Mouse (Mus musculus) liver, embryonic 11.5 days (tissue): ENCODE data around the gene Icam5. TPM values are rescaled to one million over a fixed set of nuclear protein-coding genes. Genes with fewer than 3 reads are reported as not detected.

Experiments
- ATAC-seq: fragments of 200-750 bp; cut with Nextera tagmentation; replicated peaks from 2 replicates; pipeline ENCODE4 v1.8.0; 2017; ENCODE audit warnings: moderate number of reproducible peaks, mild to moderate bottlenecking, moderate TSS enrichment, moderate library complexity; ENCODE audit not compliant: low FRiP score
- DNase-seq: peaks from one replicate; pipeline ENCODE4 v3.0.0-alpha.2; 2017; ENCODE audit warnings: low spot score
- H3K27ac ChIP-seq: fragments of 300-500 bp; sonication (generic); 2 replicates; pipeline ENCODE4 v1.5.1; 2014; ENCODE audit warnings: mild to moderate bottlenecking, low read depth, low read length, control low read depth
- H3K27me3 ChIP-seq: fragments of 300-500 bp; sonication (generic); replicated peaks from 2 replicates; pipeline ENCODE4 v1.6.1; 2014; ENCODE audit warnings: low read length, mixed read lengths; ENCODE audit not compliant: control insufficient read depth, insufficient read depth
- H3K36me3 ChIP-seq: fragments of 300-500 bp; sonication (generic); 2 replicates; pipeline ENCODE4 v1.6.1; 2014; ENCODE audit warnings: mild to moderate bottlenecking, low read length, moderate library complexity, mixed read lengths; ENCODE audit not compliant: control insufficient read depth, insufficient read depth
- H3K4me1 ChIP-seq: fragments of 300-500 bp; sonication (generic); replicated peaks from 2 replicates; pipeline ENCODE4 v1.6.1; 2014; ENCODE audit warnings: low read length, mixed read lengths; ENCODE audit not compliant: control insufficient read depth, insufficient read depth
- H3K4me2 ChIP-seq: fragments of 300-500 bp; sonication (generic); 2 replicates; pipeline ENCODE4 v1.6.1; 2014; ENCODE audit warnings: mild to moderate bottlenecking, control low read depth, moderate library complexity
- H3K4me3 ChIP-seq: fragments of 300-500 bp; sonication (generic); 2 replicates; pipeline ENCODE4 v1.5.1; 2014; ENCODE audit warnings: low read depth, low read length, control low read depth
- H3K9ac ChIP-seq: fragments of 300-500 bp; sonication (generic); 2 replicates; pipeline ENCODE4 v1.6.1; 2014; ENCODE audit warnings: low read depth, low read length, control low read depth
- H3K9me3 ChIP-seq: fragments of 300-500 bp; sonication (generic); 2 replicates; pipeline ENCODE4 v1.6.1; 2016; ENCODE audit warnings: low read length, inconsistent platforms, mixed read lengths; ENCODE audit not compliant: control insufficient read depth
- WGBS: fragments of 180-500 bp; shearing (Covaris S2); extraction: QIAGEN DNeasy Blood & Tissue Kit; methylation state at CpG from one replicate; pipeline ENCODE4 v1.1.7; 2014; 5-methylcytosine and 5-hydroxymethylcytosine counted together
- polyA plus RNA-seq: library from polyadenylated mRNA; unstranded; fragments of >200 nt; fragmentation: Nextera tagmentation; extraction: Ambion mirVana; gene quantifications from 2 replicates; pipeline ENCODE4 v1.2.1, GENCODE M21; 2014

The Icam5 gene
- polyA plus RNA-seq = 0.37 and 0.44 TPM in 2 replicates

- DNase-seq (no peak), ATAC-seq (no peak)
- Histone ChIP-seq H3K4me1 (peaks cover 45% of the 10 kb centered on the region), H3K9me3 (no peaks in the 10 kb centered on the region), H3K4me3 (peak within 1 kb of the TSS; percentile 65), H3K27me3 (peaks cover 53% of the 10 kb centered on the region), H3K27ac (peak within 1 kb of the TSS; percentile 77), H3K9ac (peak within 1 kb of the TSS; percentile 48), H3K36me3 (no peaks in the 10 kb centered on the region), H3K4me2 (peak within 1 kb of the TSS; percentile 100)
- WGBS = under 1% methylated on average over 35 of the region's 35 CpGs
Measured at GRCm38 (mm10) chr9:21031896-21032351, at the start of gene Icam5. TSS of gene Icam5 (plus strand) at chr9:21032073.

DNA sequence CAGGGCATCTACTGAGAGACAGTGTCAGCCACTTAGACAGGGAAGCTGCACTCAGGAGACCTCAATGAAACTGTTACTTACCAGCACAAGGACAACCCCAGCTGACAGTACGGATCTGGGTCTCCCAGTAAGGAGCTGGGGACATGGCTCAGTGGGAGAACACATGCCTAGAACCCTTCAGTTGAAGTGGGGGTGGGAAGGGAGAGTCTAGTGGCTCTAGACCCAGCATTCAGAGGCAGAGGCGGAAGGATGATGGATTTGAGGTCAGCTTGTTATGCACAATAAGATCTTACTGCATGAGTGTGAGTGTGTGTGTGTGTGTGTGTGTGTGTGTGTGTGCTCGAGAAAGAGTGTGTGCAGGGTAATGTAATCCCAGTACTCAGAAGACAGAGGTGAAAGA, 49.7 kb upstream of the Icam5 start:
- Histone ChIP-seq H3K27me3 (no peaks in the 10 kb centered on the region), H3K27ac (no peak overlapping the region), H3K4me2 (no peak overlapping the region), H3K4me3 (no peak overlapping the region), H3K9ac (no peak overlapping the region), H3K4me1 (peaks cover 8% of the 10 kb centered on the region), H3K9me3 (no peaks in the 10 kb centered on the region; the same call in 1 of the 2 replicates), H3K36me3 (no peaks in the 10 kb centered on the region)
- no peak for DNase-seq
- no peak for ATAC-seq
- WGBS = 78% methylated on average over 3 of the region's 3 CpGs

GRCm38 (mm10) chr9:20983169-20983568, 48.7 kb upstream of the Icam5 start:
- H3K27me3 ChIP-seq = no peaks in the 10 kb centered on the region
- WGBS = 29% methylated on average over 5 of the region's 5 CpGs
- H3K9me3 ChIP-seq = no peaks in the 10 kb centered on the region; the same call in 1 of the 2 replicates
- no peak overlapping the region for H3K4me3 ChIP-seq
- H3K27ac ChIP-seq = no peak overlapping the region
- H3K4me2 ChIP-seq = no peak overlapping the region
- ATAC-seq (no peak), DNase-seq (no peak)
- no peak overlapping the region; the same call in 1 of the 2 replicates for H3K9ac ChIP-seq
- peaks cover 8% of the 10 kb centered on the region for H3K4me1 ChIP-seq
- no peaks in the 10 kb centered on the region for H3K36me3 ChIP-seq

GRCm38 (mm10) chr9:20986952-20987686, 44.8 kb upstream of the Icam5 start:
- no peak overlapping the region for H3K9ac ChIP-seq
- no peak overlapping the region for H3K4me2 ChIP-seq
- peaks cover 6% of the 10 kb centered on the region for H3K4me1 ChIP-seq
- no peaks in the 10 kb centered on the region for H3K36me3 ChIP-seq
- H3K27me3 ChIP-seq = no peaks in the 10 kb centered on the region
- H3K9me3 ChIP-seq = no peaks in the 10 kb centered on the region; the same call in 1 of the 2 replicates
- ATAC-seq (no peak), DNase-seq (no peak)
- H3K4me3 ChIP-seq = no peak overlapping the region
- no peak overlapping the region for H3K27ac ChIP-seq
- 63% methylated on average over 15 of the region's 15 CpGs for WGBS

DNA sequence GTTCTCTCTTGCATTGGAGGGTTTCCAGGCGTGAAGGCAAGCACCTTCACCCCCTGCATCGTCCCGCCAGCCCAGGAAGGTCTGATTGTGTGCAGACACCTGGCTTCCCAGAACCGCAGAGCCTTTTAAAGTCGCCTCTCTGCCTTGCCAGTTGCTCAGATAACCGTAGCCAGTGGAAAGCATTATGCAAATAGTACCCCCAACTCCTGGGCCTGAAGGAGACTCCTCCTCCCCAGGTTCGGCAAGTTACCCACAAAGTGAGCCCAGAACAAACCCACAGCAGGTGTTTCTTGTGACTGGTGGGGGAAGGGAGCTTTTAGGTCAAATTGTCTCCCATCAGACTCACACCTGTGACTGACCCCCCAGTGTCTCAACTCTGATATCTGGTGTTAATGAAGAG, 43.9 kb upstream of the Icam5 start:
- no peak overlapping the region for H3K4me2 ChIP-seq
- H3K9ac ChIP-seq = no peak overlapping the region
- H3K9me3 ChIP-seq = no peaks in the 10 kb centered on the region; the same call in 1 of the 2 replicates
- H3K4me1 ChIP-seq = peaks cover 6% of the 10 kb centered on the region
- H3K27ac ChIP-seq = no peak overlapping the region
- H3K4me3 ChIP-seq = no peak overlapping the region
- 24% methylated on average over 7 of the region's 7 CpGs for WGBS
- no peaks in the 10 kb centered on the region for H3K36me3 ChIP-seq
- ATAC-seq (no peak), DNase-seq (no peak)
- H3K27me3 ChIP-seq = no peaks in the 10 kb centered on the region

- no peaks in the 10 kb centered on the region for H3K36me3 ChIP-seq
- no peaks in the 10 kb centered on the region; the same call in 1 of the 2 replicates for H3K9me3 ChIP-seq
- no peak for DNase-seq
- peak overlapping the region; percentile 42; the same call in 1 of the 2 replicates for H3K4me2 ChIP-seq
- no peak for ATAC-seq
- H3K9ac ChIP-seq = no peak overlapping the region
- no peak overlapping the region for H3K27ac ChIP-seq
- no peaks in the 10 kb centered on the region for H3K27me3 ChIP-seq
- no peaks in the 10 kb centered on the region; the same call in none of the 2 replicates for H3K4me1 ChIP-seq
- WGBS = 15% methylated on average over 10 of the region's 10 CpGs
- 0 out of 2 replicates have a peak overlapping the region, but pooled peaks have one; percentile 0 for H3K4me3 ChIP-seq
Measured at GRCm38 (mm10) chr9:20990861-20991260, 41.0 kb upstream of the Icam5 start.

GRCm38 (mm10) chr9:20991587-20991986, 40.3 kb upstream of the Icam5 start:
- no peaks in the 10 kb centered on the region; the same call in none of the 2 replicates for H3K4me1 ChIP-seq
- H3K27me3 ChIP-seq = no peaks in the 10 kb centered on the region
- H3K9me3 ChIP-seq = no peaks in the 10 kb centered on the region
- 79% methylated on average over 4 of the region's 4 CpGs for WGBS
- DNase-seq (no peak), ATAC-seq (no peak)
- H3K36me3 ChIP-seq = no peaks in the 10 kb centered on the region
- H3K27ac ChIP-seq = no peak overlapping the region
- no peak overlapping the region for H3K9ac ChIP-seq
- H3K4me3 ChIP-seq = no peak overlapping the region
- H3K4me2 ChIP-seq = no peak overlapping the region

- H3K27me3 ChIP-seq = no peaks in the 10 kb centered on the region
- H3K27ac ChIP-seq = no peak overlapping the region
- no peak overlapping the region for H3K4me3 ChIP-seq
- 61% methylated on average over 5 of the region's 5 CpGs for WGBS
- H3K9ac ChIP-seq = no peak overlapping the region
- H3K4me1 ChIP-seq = no peaks in the 10 kb centered on the region; the same call in 1 of the 2 replicates
- no peak overlapping the region for H3K4me2 ChIP-seq
- no peak for ATAC-seq
- no peak for DNase-seq
- H3K9me3 ChIP-seq = no peaks in the 10 kb centered on the region
- no peaks in the 10 kb centered on the region for H3K36me3 ChIP-seq
Measured at GRCm38 (mm10) chr9:20993165-20993898, 38.5 kb upstream of the Icam5 start.
